Mouse (Mus musculus): ENCODE results near the gene Cd69. TPM values are rescaled to one million over a fixed set of nuclear protein-coding genes. Genes with fewer than 3 reads are reported as not detected.

Gene Cd69
- total RNA-seq (2012; rRNA removed) (0.26 TPM in 1 of 2 replicates, not detected in the other), polyA plus RNA-seq (2012; ENCODE audit: insufficient read depth in 1 of 2, insufficient read length in 2 of 2, low read depth in 1 of 2, low replicate concordance in 2 of 2, missing spikeins in 1 of 2) (not detected)

DNA sequence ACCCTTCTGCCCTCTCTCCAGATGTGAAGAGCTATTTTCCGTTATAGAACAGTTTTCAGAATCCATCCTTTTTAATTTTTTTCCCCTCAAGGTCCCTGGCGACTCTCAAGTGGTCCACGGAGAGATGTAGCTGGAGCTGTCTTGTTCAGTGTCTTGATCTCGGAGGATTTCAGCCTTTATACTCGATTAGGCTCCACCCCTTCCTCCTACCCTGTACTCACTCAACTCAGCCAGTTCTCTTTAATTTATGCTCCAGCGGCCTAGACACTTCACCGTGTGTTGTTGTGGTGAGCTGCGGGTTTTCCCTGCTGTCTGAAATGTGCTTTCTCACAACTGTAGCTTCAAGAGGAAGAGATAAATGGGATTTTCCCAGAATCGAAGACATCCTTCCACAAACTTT is at the start of gene Cd69:
Gene Cd69, minus strand, starts transcription at position 217 of the 400 bp plus-strand sequence.
- TF ChIP-seq POLR2AphosphoS2 (IDR thresholded peaks at IDR 0.05; ENCODE audit: low read length) (no peak), ELF1 (IDR thresholded peaks at IDR 0.05; ENCODE audit: low read depth, low read length) (no peak), USF1 (IDR thresholded peaks at IDR 0.05; ENCODE audit: low read depth, low read length) (no peak), RAD21 (IDR thresholded peaks at IDR 0.05; ENCODE audit: low read depth, low read length) (no peak)
- no peaks in the 10 kb centered on the region for H3K9me3 ChIP-seq (replicated peaks; ENCODE audit: insufficient read depth, low read length)
- peaks cover 0 to 15% of the 10 kb centered on the region in 2 experiments; a peak in 2 of 4 replicates for H3K36me3 ChIP-seq (ENCODE audit: control insufficient read depth in 1 of 2, insufficient read depth in 2 of 2, low read length in 2 of 2)
- peaks cover 4 to 12% of the 10 kb centered on the region in 2 experiments for H3K4me1 ChIP-seq (ENCODE audit: control insufficient read depth in 1 of 2, insufficient read depth in 2 of 2, low read length in 2 of 2)
- DNase-seq (ENCODE audit: low read depth, low spot score), result no peak
- no peak within 1 kb of the TSS; a peak in 1 of 4 replicates for H3K4me3 ChIP-seq (ENCODE audit: control insufficient read depth in 1 of 2, insufficient read depth in 1 of 2, low read depth in 2 of 2, low read length in 2 of 2)
- H3K9ac ChIP-seq (ENCODE audit: control insufficient read depth, low read depth, low read length, poor library complexity, severe bottlenecking), result no peak within 1 kb of the TSS
- H3K27ac ChIP-seq (ENCODE audit: control insufficient read depth, low read depth, low read length), result no peak within 1 kb of the TSS
- H3K79me2 ChIP-seq (ENCODE audit: control insufficient read depth, insufficient read depth, low read length, poor library complexity), result no peaks in the 10 kb centered on the region
- H3K27me3 ChIP-seq (ENCODE audit: control insufficient read depth in 1 of 2, insufficient read depth in 2 of 2, low read length in 2 of 2), result no peaks in the 10 kb centered on the region; a peak in 1 of 4 replicates

DNA sequence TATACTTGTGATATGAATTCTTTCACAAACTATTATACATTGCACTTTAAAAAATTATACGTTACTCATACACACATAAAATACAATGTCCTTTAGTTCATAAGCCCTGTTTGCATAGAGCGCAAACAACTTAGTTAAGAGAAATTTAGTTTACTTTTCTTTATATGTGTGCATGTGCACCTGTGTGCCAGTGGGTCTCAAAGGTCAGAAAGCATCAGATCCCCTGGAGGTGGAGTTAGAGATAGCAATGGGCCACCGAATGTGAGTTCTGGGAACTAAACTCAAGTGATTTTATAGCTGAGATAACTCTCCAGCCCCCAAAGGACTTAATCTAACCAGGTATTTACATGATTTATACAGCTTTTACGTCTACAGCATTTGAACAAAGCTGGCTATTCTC is 44.1 kb upstream of the Cd69 start:
- H3K4me1 ChIP-seq (ENCODE audit: control insufficient read depth in 1 of 2, insufficient read depth in 2 of 2, low read length in 2 of 2), result peaks cover 5 to 10% of the 10 kb centered on the region in 2 experiments
- peaks cover 0 to 14% of the 10 kb centered on the region in 2 experiments; a peak in 2 of 4 replicates for H3K36me3 ChIP-seq (ENCODE audit: control insufficient read depth in 1 of 2, insufficient read depth in 2 of 2, low read length in 2 of 2)
- H3K27ac ChIP-seq (ENCODE audit: control insufficient read depth, low read depth, low read length), result no peak overlapping the region
- no peak overlapping the region for H3K9ac ChIP-seq (ENCODE audit: control insufficient read depth, low read depth, low read length, poor library complexity, severe bottlenecking)
- no peak for DNase-seq (ENCODE audit: low read depth, low spot score)
- no peaks in the 10 kb centered on the region for H3K9me3 ChIP-seq (replicated peaks; ENCODE audit: insufficient read depth, low read length)
- no peaks in the 10 kb centered on the region for H3K27me3 ChIP-seq (ENCODE audit: control insufficient read depth in 1 of 2, insufficient read depth in 2 of 2, low read length in 2 of 2)
- no peaks in the 10 kb centered on the region for H3K79me2 ChIP-seq (ENCODE audit: control insufficient read depth, insufficient read depth, low read length, poor library complexity)
- no peak overlapping the region for H3K4me3 ChIP-seq (ENCODE audit: control insufficient read depth in 1 of 2, insufficient read depth in 1 of 2, low read depth in 2 of 2, low read length in 2 of 2)
- TF ChIP-seq TBP (IDR thresholded peaks at IDR 0.05; ENCODE audit: low read depth, low read length) (no peak), RCOR1 (IDR thresholded peaks at IDR 0.05; ENCODE audit: low read depth, low read length) (no peak), CHD1 (IDR thresholded peaks at IDR 0.05; ENCODE audit: low read depth, low read length) (no peak), BHLHE40 (IDR thresholded peaks at IDR 0.05; ENCODE audit: borderline replicate concordance, low read depth, low read length) (no peak), E2F4 (IDR thresholded peaks at IDR 0.05; ENCODE audit: borderline replicate concordance, low read depth, low read length) (no peak), GATA1 (IDR thresholded peaks at IDR 0.05; ENCODE audit: low read depth, low read length) (no peak), CHD2 (IDR thresholded peaks at IDR 0.05; ENCODE audit: low read length) (no peak), SIN3A (IDR thresholded peaks at IDR 0.05; ENCODE audit: low read length) (no peak), TCF12 (IDR thresholded peaks at IDR 0.05; ENCODE audit: low read depth, low read length) (no peak), MAFK (IDR thresholded peaks at IDR 0.05; ENCODE audit: borderline replicate concordance, low read depth, low read length) (no peak), MAX (IDR thresholded peaks at IDR 0.05; ENCODE audit: low read length) (no peak)

DNA sequence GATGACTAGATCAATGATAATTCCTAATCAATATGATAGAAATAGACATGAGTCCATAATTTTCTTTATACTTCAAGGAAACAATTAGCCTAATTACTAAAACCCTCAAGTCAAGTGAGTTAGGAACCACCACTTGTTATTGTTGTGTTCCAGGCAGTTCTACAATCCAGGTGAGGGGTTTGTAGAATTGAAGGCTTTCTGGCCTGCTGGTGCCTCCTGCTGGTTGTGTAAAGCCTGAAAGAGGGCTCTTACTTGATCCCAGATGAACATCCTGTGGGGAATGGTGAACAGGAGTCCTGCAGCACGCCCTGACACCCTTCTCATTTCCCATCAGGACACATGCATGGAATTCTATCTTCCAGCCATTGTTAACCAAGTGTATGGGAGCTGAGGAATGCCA is 43.2 kb upstream of the Cd69 start:
- no peak for DNase-seq (ENCODE audit: low read depth, low spot score)
- H3K27me3 ChIP-seq (ENCODE audit: control insufficient read depth in 1 of 2, insufficient read depth in 2 of 2, low read length in 2 of 2), result no peaks in the 10 kb centered on the region
- peaks cover 5 to 10% of the 10 kb centered on the region in 2 experiments for H3K4me1 ChIP-seq (ENCODE audit: control insufficient read depth in 1 of 2, insufficient read depth in 2 of 2, low read length in 2 of 2)
- H3K9ac ChIP-seq (ENCODE audit: control insufficient read depth, low read depth, low read length, poor library complexity, severe bottlenecking), result no peak overlapping the region
- no peaks in the 10 kb centered on the region for H3K9me3 ChIP-seq (replicated peaks; ENCODE audit: insufficient read depth, low read length)
- H3K79me2 ChIP-seq (ENCODE audit: control insufficient read depth, insufficient read depth, low read length, poor library complexity), result no peaks in the 10 kb centered on the region
- H3K36me3 ChIP-seq (ENCODE audit: control insufficient read depth in 1 of 2, insufficient read depth in 2 of 2, low read length in 2 of 2), result peaks cover 0 to 14% of the 10 kb centered on the region in 2 experiments; a peak in 2 of 4 replicates
- H3K27ac ChIP-seq (ENCODE audit: control insufficient read depth, low read depth, low read length), result no peak overlapping the region
- H3K4me3 ChIP-seq (ENCODE audit: control insufficient read depth in 1 of 2, insufficient read depth in 1 of 2, low read depth in 2 of 2, low read length in 2 of 2), result no peak overlapping the region
- TF ChIP-seq NELFE (IDR thresholded peaks at IDR 0.05; ENCODE audit: low read depth, low read length) (no peak), TBP (IDR thresholded peaks at IDR 0.05; ENCODE audit: low read depth, low read length) (no peak), E2F4 (IDR thresholded peaks at IDR 0.05; ENCODE audit: borderline replicate concordance, low read depth, low read length) (no peak), SMC3 (IDR thresholded peaks at IDR 0.05; ENCODE audit: low read depth, low read length) (peak; percentile 46), RAD21 (IDR thresholded peaks at IDR 0.05; ENCODE audit: low read depth, low read length) (peak; percentile 32), MXI1 (IDR thresholded peaks at IDR 0.05; ENCODE audit: low read depth, low read length) (no peak), NRF1 (IDR thresholded peaks at IDR 0.05; ENCODE audit: insufficient read depth, low read depth, low read length, poor library complexity, severe bottlenecking) (no peak), GABPA (IDR thresholded peaks at IDR 0.05; ENCODE audit: low read depth, low read length) (no peak), POLR2AphosphoS5 (IDR thresholded peaks at IDR 0.05; ENCODE audit: borderline replicate concordance, low read depth, low read length) (no peak), TAL1 (IDR thresholded peaks at IDR 0.05; ENCODE audit: low read length) (no peak), TCF12 (IDR thresholded peaks at IDR 0.05; ENCODE audit: low read depth, low read length) (no peak), HCFC1 (IDR thresholded peaks at IDR 0.05; ENCODE audit: low read depth, low read length) (no peak), ETS1 (IDR thresholded peaks at IDR 0.05; ENCODE audit: low read depth, low read length) (no peak), CTCF (IDR thresholded peaks at IDR 0.05 in 2 of 3, conservative IDR thresholded peaks at IDR 0.05 in 1 of 3; ENCODE audit: control insufficient read depth in 1 of 3, insufficient read depth in 1 of 3, low read depth in 2 of 3, low read length in 3 of 3, poor library complexity in 1 of 3, severe bottlenecking in 1 of 3) (peak in 2 of 3 experiments; percentile 36 to 39; a peak in 4 of 6 replicates), ZC3H11A (IDR thresholded peaks at IDR 0.05; ENCODE audit: low read depth, low read length) (0 out of 2 replicates have a peak, but pooled peaks have one; percentile 31), MAFK (IDR thresholded peaks at IDR 0.05; ENCODE audit: borderline replicate concordance, low read depth, low read length) (no peak)
